In genomic region chr2:153319036-153319643, GRCm38 (mm10) we compare ENCODE assay signal across 13 mouse cellular contexts. TPM values are rescaled to one million over a fixed set of nuclear protein-coding genes. Genes with fewer than 3 reads are reported as not detected.
DNase-seq lines count a peak whose midpoint lies in the region; ATAC-seq and TF ChIP-seq lines count a peak whose summit lies in the region.
"Had no signal": no experiment of that assay in that cellular context is flagged by ENCODE, and none has a peak within 500 bp of the region (broad histone marks: within the 10 kb centered on the region; RNA-seq: fewer than 3 reads in every experiment).

No protein-coding gene starts in this region.

- no peak overlapping the region for H3K4me2 ChIP-seq in liver, postnatal 0 days (ENCODE audit: low read depth, low read length)
- H3K4me2 ChIP-seq: forebrain, embryonic 12.5 days; limb, embryonic 13.5 days had no signal

- no peaks in the 10 kb centered on the region for H3K36me3 ChIP-seq in heart, adult 2 months (ENCODE audit: control insufficient read depth, insufficient read depth, low read length)
- peaks cover 9% of the 10 kb centered on the region for H3K36me3 ChIP-seq in spleen, adult 2 months (ENCODE audit: control insufficient read depth, insufficient read depth, low read length)
- peaks cover 40% of the 10 kb centered on the region for H3K36me3 ChIP-seq in liver, postnatal 0 days (replicated peaks; ENCODE audit: insufficient read depth, low read length)

- H3K79me2 ChIP-seq in heart, adult 2 months (replicated peaks; ENCODE audit: control insufficient read depth, insufficient read depth, low read length) = no peaks in the 10 kb centered on the region

- 44% methylated on average over 8 of the region's 8 CpGs for WGBS in heart, adult 2 months
- 34% methylated on average over 8 of the region's 8 CpGs for WGBS in spleen, adult 2 months
- WGBS in liver, postnatal 0 days (ENCODE audit: insufficient replicate concordance) = 45% methylated on average over 8 of the region's 8 CpGs

- H3K27ac ChIP-seq in heart, adult 2 months = peak overlapping the region; percentile 40
- H3K27ac ChIP-seq in spleen, adult 2 months (ENCODE audit: insufficient read depth, low read length) = peak overlapping the region; percentile 65
- H3K27ac ChIP-seq in liver, postnatal 0 days (ENCODE audit: low read depth) = peak overlapping the region; percentile 83
- H3K27ac ChIP-seq: forebrain, embryonic 12.5 days; limb, embryonic 13.5 days had no signal

- peaks cover 8% of the 10 kb centered on the region for H3K4me1 ChIP-seq in heart, adult 2 months (ENCODE audit: control insufficient read depth, insufficient read depth, low read length)
- peaks cover 7% of the 10 kb centered on the region; the same call in 1 of the 2 replicates for H3K4me1 ChIP-seq in spleen, adult 2 months (ENCODE audit: control insufficient read depth, insufficient read depth, insufficient read length)
- no peaks in the 10 kb centered on the region for H3K4me1 ChIP-seq in liver, postnatal 0 days (ENCODE audit: insufficient read depth)
- H3K4me1 ChIP-seq: forebrain, embryonic 12.5 days; limb, embryonic 13.5 days had no signal

- H3K9me3 ChIP-seq in liver, postnatal 0 days (ENCODE audit: low read length) = no peaks in the 10 kb centered on the region
- H3K9me3 ChIP-seq: forebrain, embryonic 12.5 days; limb, embryonic 13.5 days had no signal

- no peak for TF ChIP-seq CTCF in heart, adult 2 months (IDR thresholded peaks at IDR 0.05)
- no peak for TF ChIP-seq CTCF in spleen, adult 2 months (IDR thresholded peaks at IDR 0.05; ENCODE audit: extremely low read depth, insufficient read depth, insufficient read length, insufficient replicate concordance)
- no peak for TF ChIP-seq CTCF in liver, postnatal 0 days (IDR thresholded peaks at IDR 0.05; ENCODE audit: low read depth)

- peak; percentile 19 to 34 for DNase-seq in heart, adult 2 months
- DNase-seq in heart, postnatal 25 days (ENCODE audit: low spot score) = no peak
- no peak for DNase-seq in spleen, adult 2 months (ENCODE audit: low read depth in 1 of 2, low spot score in 2 of 2)
- DNase-seq in spleen, postnatal 10 days (ENCODE audit: low spot score in 2 of 2) = no peak
- DNase-seq in liver, postnatal 0 days = no peak
- DNase-seq in naive thymus-derived CD4-positive, alpha-beta T cell, adult 2 months (ENCODE audit: low read depth) = peak; percentile 23
- no peak for DNase-seq in embryo, embryonic 9.5 days (ENCODE audit: extremely low spot score)
- no peak for DNase-seq in left cerebral cortex, postnatal 14 days (ENCODE audit: low spot score in 2 of 2)
- DNase-seq: adrenal gland, postnatal 25 days; gastrocnemius, postnatal 14 days; kidney, adult 8-10 months had no signal

- no peak for TF ChIP-seq EP300 in heart, adult 2 months (IDR thresholded peaks at IDR 0.05; ENCODE audit: insufficient read depth, low read depth, low read length)
- no peak for TF ChIP-seq EP300 in liver, postnatal 0 days (IDR thresholded peaks at IDR 0.05; ENCODE audit: low read depth)

- H3K9ac ChIP-seq in heart, adult 2 months (ENCODE audit: low read depth, low read length) = no peak overlapping the region
- H3K9ac ChIP-seq in liver, postnatal 0 days (replicated peaks) = no peak overlapping the region
- H3K9ac ChIP-seq: forebrain, embryonic 12.5 days; limb, embryonic 13.5 days had no signal

- ATAC-seq in liver, postnatal 0 days = no peak

- intact Hi-C loops in heart, adult 2 months (cut with DNase I) = no loop called here
- intact Hi-C loops in heart, postnatal 25 days (cut with DNase I) = no loop called here
- intact Hi-C loops in left cerebral cortex, postnatal 14 days (cut with DNase I) = no loop called here

- H3K4me3 ChIP-seq in heart, adult 2 months = no peak overlapping the region
- no peak overlapping the region for H3K4me3 ChIP-seq in spleen, adult 2 months (ENCODE audit: extremely low read depth, insufficient read depth, insufficient read length)
- no peak overlapping the region for H3K4me3 ChIP-seq in liver, postnatal 0 days (ENCODE audit: low read depth, low read length)
- H3K4me3 ChIP-seq: forebrain, embryonic 12.5 days; limb, embryonic 13.5 days had no signal

- H3K27me3 ChIP-seq in heart, adult 2 months (ENCODE audit: control insufficient read depth, insufficient read depth, low read length) = no peaks in the 10 kb centered on the region
- H3K27me3 ChIP-seq in spleen, adult 2 months (ENCODE audit: control insufficient read depth, insufficient read depth, low read length) = no peaks in the 10 kb centered on the region
- H3K27me3 ChIP-seq in liver, postnatal 0 days (ENCODE audit: insufficient read depth, low read length) = no peaks in the 10 kb centered on the region
- H3K27me3 ChIP-seq: forebrain, embryonic 12.5 days; limb, embryonic 13.5 days had no signal

- no peak for TF ChIP-seq POLR2A in heart, adult 2 months (IDR thresholded peaks at IDR 0.05; ENCODE audit: insufficient read depth, low read depth, low read length)
- TF ChIP-seq POLR2A in spleen, adult 2 months (IDR thresholded peaks at IDR 0.05; ENCODE audit: low read depth, low read length) = no peak

RNA-seq across cellular contexts. Expression of gene Asxl1, which starts 26.5 kb away (rescaled TPM):
- total RNA-seq in heart, adult 2 months (2021) = 10 to 100 TPM; 17.7 to 21.2 TPM
- polyA plus RNA-seq in heart, adult 2 months (2012; rRNA removed) = 8.0 and 12.3 TPM in 2 replicates
- 10 to 100 TPM; 22.4 to 23.7 TPM for total RNA-seq in heart, postnatal 25 days (2021)
- polyA plus RNA-seq in spleen, adult 2 months (2012; rRNA removed) = 9.9 and 10.0 TPM in 2 replicates
- polyA plus RNA-seq in liver, postnatal 0 days (2015; fragmentation: Nextera tagmentation; extraction: Ambion mirVana) = 5.1 and 5.7 TPM in 2 replicates
- 10 to 100 TPM; 39.4 to 39.7 TPM for total RNA-seq in left cerebral cortex, postnatal 14 days (2021)

RNA-seq across cellular contexts. Expression of gene Kif3b, which starts 27.9 kb away (rescaled TPM):
- total RNA-seq in heart, adult 2 months (2021) = 1 to 10 TPM; 7.7 to 8.2 TPM
- polyA plus RNA-seq in heart, adult 2 months (2012; rRNA removed) = 3.8 and 6.6 TPM in 2 replicates
- 1 to 10 TPM; 7.8 to 8.4 TPM for total RNA-seq in heart, postnatal 25 days (2021)
- 5.1 and 5.6 TPM in 2 replicates for polyA plus RNA-seq in spleen, adult 2 months (2012; rRNA removed)
- 1.3 and 1.7 TPM in 2 replicates for polyA plus RNA-seq in liver, postnatal 0 days (2015; fragmentation: Nextera tagmentation; extraction: Ambion mirVana)
- total RNA-seq in left cerebral cortex, postnatal 14 days (2021) = 10 to 100 TPM; 69.2 to 74.3 TPM

Comparison
In these comparisons a context has a peak if more than half of its experiments do, and no peak if none do; other contexts are left out.
1. DNase-seq: peak in heart, adult 2 months (2 of 2) and naive thymus-derived CD4-positive, alpha-beta T cell, adult 2 months (single experiment); none in heart, postnatal 25 days (single experiment), spleen, adult 2 months (0 of 2), spleen, postnatal 10 days (0 of 2), liver, postnatal 0 days (single experiment), embryo, embryonic 9.5 days (single experiment) and left cerebral cortex, postnatal 14 days (0 of 2).
2. RNA of gene Kif3b, which starts 27.9 kb away (total RNA-seq): 69.2 to 74.3 TPM in left cerebral cortex, postnatal 14 days; 7.8 to 8.4 TPM in heart, postnatal 25 days and 7.7 to 8.2 TPM in heart, adult 2 months; every median in the first group is over 4 times any median in the second.
3. Peak in every context shown above with its lines, with median percentiles within 50 percentile points of each other: H3K27ac ChIP-seq.